Mouse (Mus musculus) heart, embryonic 14.5 days (tissue): ENCODE measurements around the gene Ap2b1. TPM values are rescaled to one million over a fixed set of nuclear protein-coding genes. Genes with fewer than 3 reads are reported as not detected.

Experiments used
- ATAC-seq: fragments of 200-750 bp; cut with Nextera tagmentation; 2 replicates; pipeline ENCODE4 v1.8.0; 2017; ENCODE audit warnings: low read depth, moderate TSS enrichment; ENCODE audit not compliant: insufficient number of reproducible peaks, insufficient read depth, low FRiP score
- H3K27ac ChIP-seq, 2 experiments: fragments of 200-500 bp in 1 of 2; fragments of 300-500 bp in 1 of 2; sonication (generic) in 1 of 2; replicated peaks in 1 of 2; 2 replicates each; pipeline ENCODE4 v1.5.1; 2012 to 2014; ENCODE audit warnings: low read depth in 2 of 2, low read length in 2 of 2, control low read depth in 1 of 2, mild to moderate bottlenecking in 1 of 2, mixed read lengths in 1 of 2; ENCODE audit not compliant: control insufficient read depth in 1 of 2, insufficient read depth in 1 of 2
- H3K27me3 ChIP-seq: fragments of 300-500 bp; sonication (generic); 2 replicates; pipeline ENCODE4 v1.6.1; 2014; ENCODE audit warnings: mild to moderate bottlenecking, low read length, control low read depth; ENCODE audit not compliant: control insufficient read depth, insufficient read depth
- H3K36me3 ChIP-seq: fragments of 300-500 bp; sonication (generic); 2 replicates; pipeline ENCODE4 v1.6.1; 2014; ENCODE audit warnings: mild to moderate bottlenecking, control low read depth, low read length, mixed read lengths; ENCODE audit not compliant: control insufficient read depth, insufficient read depth
- H3K4me1 ChIP-seq, 2 experiments: fragments of 200-500 bp in 1 of 2; fragments of 300-500 bp in 1 of 2; sonication (generic) in 1 of 2; 2 replicates each; pipeline ENCODE4 v1.6.1; 2012 to 2014; ENCODE audit warnings: low read length in 2 of 2, control low read depth in 1 of 2, mixed read lengths in 1 of 2; ENCODE audit not compliant: control insufficient read depth in 2 of 2, insufficient read depth in 2 of 2
- H3K4me2 ChIP-seq: fragments of 300-500 bp; sonication (generic); 2 replicates; pipeline ENCODE4 v1.6.1; 2014; ENCODE audit warnings: mild to moderate bottlenecking, low read length
- H3K4me3 ChIP-seq, 2 experiments: fragments of 200-500 bp in 1 of 2; fragments of 300-500 bp in 1 of 2; sonication (generic) in 1 of 2; 2 replicates each; pipeline ENCODE4 v1.5.1; 2012 to 2014; ENCODE audit warnings: low read length in 2 of 2, mild to moderate bottlenecking in 2 of 2, control low read depth in 1 of 2, low read depth in 1 of 2, moderate library complexity in 1 of 2; ENCODE audit not compliant: control insufficient read depth in 1 of 2, insufficient read depth in 1 of 2
- H3K9ac ChIP-seq: fragments of 300-500 bp; sonication (generic); 2 replicates; pipeline ENCODE4 v1.6.1; 2014; ENCODE audit warnings: mild to moderate bottlenecking, low read length
- H3K9me3 ChIP-seq: fragments of 300-500 bp; sonication (generic); 2 replicates; pipeline ENCODE4 v1.6.1; 2016; ENCODE audit warnings: low read length, control low read depth; ENCODE audit not compliant: control insufficient read depth
- WGBS: fragments of 180-500 bp; shearing (Covaris S2); extraction: QIAGEN DNeasy Blood & Tissue Kit; methylation state at CpG from one replicate; pipeline ENCODE4 v1.1.7; 2014; 5-methylcytosine and 5-hydroxymethylcytosine counted together
- polyA plus RNA-seq: library from polyadenylated mRNA; unstranded; fragments of >200 nt; fragmentation: Nextera tagmentation; extraction: Ambion mirVana; gene quantifications from 2 replicates; pipeline ENCODE4 v1.2.1, GENCODE M21; 2014

The Ap2b1 gene
- polyA plus RNA-seq, 1 experiment from 2014 or later = 46.5 TPM

GRCm38 (mm10) chr11:83417080-83417479, 118.3 kb downstream of the Ap2b1 start:
- H3K4me1 ChIP-seq = peaks cover 2 to 6% of the 10 kb centered on the region in 2 experiments; a peak in 2 of 4 replicates
- 6% methylated on average over 5 of the region's 5 CpGs for WGBS
- H3K27ac ChIP-seq = no peak overlapping the region
- H3K36me3 ChIP-seq = no peaks in the 10 kb centered on the region
- H3K4me3 ChIP-seq = no peak overlapping the region
- no peaks in the 10 kb centered on the region for H3K9me3 ChIP-seq
- H3K27me3 ChIP-seq = peaks cover 37% of the 10 kb centered on the region
- H3K4me2 ChIP-seq = no peak overlapping the region
- no peak overlapping the region for H3K9ac ChIP-seq
- ATAC-seq = no peak

GRCm38 (mm10) chr11:83417708-83418107, 118.9 kb downstream of the Ap2b1 start:
- WGBS = 78% methylated on average over 7 of the region's 7 CpGs
- Histone ChIP-seq H3K27me3 (peaks cover 39% of the 10 kb centered on the region), H3K27ac (no peak overlapping the region), H3K9ac (no peak overlapping the region), H3K36me3 (no peaks in the 10 kb centered on the region), H3K9me3 (no peaks in the 10 kb centered on the region), H3K4me1 (peaks cover 2 to 6% of the 10 kb centered on the region in 2 experiments; a peak in 2 of 4 replicates), H3K4me3 (no peak overlapping the region), H3K4me2 (no peak overlapping the region)
- ATAC-seq = no peak

- H3K9me3 ChIP-seq = no peaks in the 10 kb centered on the region
- peaks cover 39% of the 10 kb centered on the region for H3K27me3 ChIP-seq
- H3K27ac ChIP-seq = no peak overlapping the region
- no peaks in the 10 kb centered on the region for H3K36me3 ChIP-seq
- peaks cover 2 to 6% of the 10 kb centered on the region in 2 experiments; a peak in 2 of 4 replicates for H3K4me1 ChIP-seq
- no peak overlapping the region for H3K4me3 ChIP-seq
- WGBS = 5% methylated on average over 38 of the region's 38 CpGs
- H3K9ac ChIP-seq = no peak overlapping the region
- peak overlapping the region; percentile 44 for H3K4me2 ChIP-seq
- ATAC-seq = no peak
Measured at GRCm38 (mm10) chr11:83418566-83418965, 119.7 kb downstream of the Ap2b1 start.

DNA sequence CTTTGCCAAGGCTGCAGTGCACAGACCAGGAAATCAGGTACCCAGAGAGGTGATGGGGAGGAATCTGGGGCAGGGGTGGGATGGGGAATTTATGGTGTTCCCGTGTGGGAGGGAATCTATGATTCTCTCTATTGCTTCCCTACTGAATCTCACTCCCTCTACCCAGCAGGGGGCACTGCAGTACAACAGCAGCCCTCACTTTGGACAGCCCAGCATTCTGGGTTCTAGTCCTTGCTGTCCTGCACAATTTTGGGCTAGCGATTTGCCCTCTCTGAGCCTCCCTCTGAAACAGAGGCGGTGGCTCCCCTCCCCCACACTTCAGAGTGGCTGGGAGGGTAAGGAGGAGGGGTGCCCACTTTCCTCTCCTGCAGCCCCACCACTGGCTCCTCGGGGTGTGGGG, 121.5 kb downstream of the Ap2b1 start:
- H3K27me3 ChIP-seq = peaks cover 39% of the 10 kb centered on the region
- no peak for ATAC-seq
- no peak overlapping the region for H3K4me3 ChIP-seq
- H3K4me2 ChIP-seq = no peak overlapping the region
- 44% methylated on average over 4 of the region's 4 CpGs for WGBS
- no peak overlapping the region for H3K27ac ChIP-seq
- H3K4me1 ChIP-seq = peaks cover 2 to 6% of the 10 kb centered on the region in 2 experiments; a peak in 2 of 4 replicates
- H3K9ac ChIP-seq = no peak overlapping the region
- H3K36me3 ChIP-seq = no peaks in the 10 kb centered on the region
- H3K9me3 ChIP-seq = no peaks in the 10 kb centered on the region

DNA sequence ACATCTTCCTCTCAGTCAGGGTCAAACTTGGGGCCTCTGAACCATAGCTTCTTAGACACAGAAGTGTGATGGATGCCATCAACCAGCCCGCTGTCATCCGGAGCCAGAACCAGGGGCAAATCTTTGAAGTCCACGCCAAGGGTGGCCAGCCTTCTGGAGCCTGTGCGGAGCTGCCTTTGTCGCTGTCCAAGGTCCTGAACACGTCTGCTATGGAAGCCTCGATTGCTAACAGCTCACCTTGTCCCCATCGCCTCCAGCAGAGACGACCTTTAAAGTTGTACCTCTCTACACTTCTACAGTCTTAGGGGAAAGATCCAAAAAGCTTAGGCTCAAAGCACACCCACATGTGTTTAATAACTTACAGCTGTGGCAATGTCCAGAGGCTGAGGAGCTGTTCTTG, 122.5 kb downstream of the Ap2b1 start:
- peaks cover 2 to 6% of the 10 kb centered on the region in 2 experiments; a peak in 2 of 4 replicates for H3K4me1 ChIP-seq
- H3K27ac ChIP-seq = no peak overlapping the region
- H3K27me3 ChIP-seq = peaks cover 44% of the 10 kb centered on the region
- H3K9ac ChIP-seq = no peak overlapping the region
- H3K4me3 ChIP-seq = no peak overlapping the region
- ATAC-seq = no peak
- 3% methylated on average over 9 of the region's 9 CpGs for WGBS
- H3K9me3 ChIP-seq = no peaks in the 10 kb centered on the region
- no peaks in the 10 kb centered on the region for H3K36me3 ChIP-seq
- H3K4me2 ChIP-seq = no peak overlapping the region

DNA sequence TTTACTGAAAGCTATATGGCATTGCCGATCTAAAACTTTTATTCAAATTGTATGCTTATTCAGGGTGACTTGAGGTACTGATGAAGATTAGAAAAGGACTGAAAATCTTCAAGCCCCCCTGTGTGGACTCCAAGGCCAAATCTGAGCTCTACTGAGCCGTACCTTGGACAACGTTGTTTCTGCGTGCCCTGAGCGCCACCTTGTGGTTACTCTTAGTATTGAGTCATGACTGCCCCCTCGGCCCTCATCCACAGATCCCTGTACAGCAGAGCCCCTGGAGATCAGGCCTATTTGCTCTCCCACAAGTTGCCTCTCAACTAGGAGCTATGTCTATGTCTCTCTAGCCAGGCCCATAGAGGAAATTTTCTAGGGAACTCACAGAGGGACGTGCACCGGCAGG, 125.9 kb downstream of the Ap2b1 start:
- ATAC-seq = no peak
- Histone ChIP-seq H3K9ac (no peak overlapping the region), H3K4me1 (peaks cover 6% of the 10 kb centered on the region in 2 experiments; a peak in 2 of 4 replicates), H3K4me2 (no peak overlapping the region), H3K36me3 (no peaks in the 10 kb centered on the region), H3K27ac (no peak overlapping the region), H3K9me3 (no peaks in the 10 kb centered on the region), H3K4me3 (no peak overlapping the region), H3K27me3 (peaks cover 39% of the 10 kb centered on the region)
- WGBS = 6% methylated on average over 8 of the region's 8 CpGs

DNA sequence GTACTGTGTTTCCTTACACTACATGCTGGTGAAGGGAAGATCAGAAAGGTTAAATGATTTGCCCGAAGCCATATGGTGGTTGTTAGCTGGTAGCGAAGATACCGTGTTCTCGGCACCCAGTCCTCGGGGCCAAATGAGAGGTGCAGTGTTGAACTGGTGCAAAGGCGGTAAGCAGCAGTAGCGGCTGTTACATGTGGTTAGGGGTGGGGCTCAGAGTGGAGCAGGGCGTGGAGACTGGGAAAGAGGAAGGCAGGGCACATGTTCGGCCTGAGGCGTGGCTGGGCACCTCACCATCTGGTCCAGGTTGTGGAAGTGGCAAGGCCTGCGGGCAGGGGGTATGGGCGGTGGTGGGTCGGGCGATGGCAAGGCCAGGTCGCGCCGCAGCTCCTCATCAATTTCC, 128.1 kb downstream of the Ap2b1 start:
- no peaks in the 10 kb centered on the region for H3K36me3 ChIP-seq
- no peaks in the 10 kb centered on the region for H3K9me3 ChIP-seq
- no peak overlapping the region for H3K27ac ChIP-seq
- ATAC-seq = no peak
- H3K9ac ChIP-seq = no peak overlapping the region
- H3K4me3 ChIP-seq = peak overlapping the region in 1 of 2 experiments; percentile 7; a peak in 1 of 4 replicates
- peaks cover 24% of the 10 kb centered on the region for H3K27me3 ChIP-seq
- peaks cover 16 to 22% of the 10 kb centered on the region in 2 experiments for H3K4me1 ChIP-seq
- 21% methylated on average over 17 of the region's 17 CpGs for WGBS
- H3K4me2 ChIP-seq = peak overlapping the region; percentile 45

DNA sequence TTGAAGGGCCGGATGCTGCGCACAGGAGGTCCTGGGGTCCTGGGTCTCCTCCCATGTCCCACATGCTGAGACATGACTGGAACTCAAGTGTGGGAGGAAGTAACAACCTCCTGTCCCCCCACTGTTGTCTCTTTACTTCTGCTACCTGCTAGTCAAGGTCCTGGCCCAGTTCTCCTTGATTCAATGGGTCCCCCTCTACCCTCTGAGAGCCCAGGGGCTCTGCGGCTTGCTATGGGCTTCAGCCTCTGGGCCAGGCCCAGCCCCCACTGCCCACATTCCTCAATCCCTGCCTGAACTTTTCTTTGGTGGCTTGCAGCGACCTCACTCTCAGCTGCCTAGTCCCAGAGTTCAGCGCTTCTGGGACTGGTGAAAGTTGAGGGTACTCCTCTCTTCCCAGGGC, 130.5 kb downstream of the Ap2b1 start, which contains the start of gene Gas2l2:
TSS of gene Gas2l2 (minus strand) at position 101 of the 400 bp plus-strand sequence.
- WGBS = 43% methylated on average over 5 of the region's 5 CpGs
- Histone ChIP-seq H3K36me3 (no peaks in the 10 kb centered on the region), H3K4me1 (peaks cover 20 to 29% of the 10 kb centered on the region in 2 experiments), H3K4me3 (no peak within 1 kb of the TSS), H3K27me3 (peaks cover 21% of the 10 kb centered on the region), H3K9ac (peak within 1 kb of the TSS; percentile 18; the same call in 1 of the 2 replicates), H3K9me3 (no peaks in the 10 kb centered on the region), H3K4me2 (peak within 1 kb of the TSS; percentile 17), H3K27ac (no peak within 1 kb of the TSS)
- ATAC-seq = no peak
